Mouse (Mus musculus) heart, embryonic 12.5 days (tissue): ENCODE results near the gene Recql5. TPM values are rescaled to one million over a fixed set of nuclear protein-coding genes. Genes with fewer than 3 reads are reported as not detected.
A peak's percentile ranks its signal among the peaks of the same experiment; 100 is the strongest.

Source experiments
- ATAC-seq: fragments of 200-750 bp; cut with Nextera tagmentation; 2 replicates; pipeline ENCODE4 v1.8.0; 2017; ENCODE audit warnings: moderate TSS enrichment, moderate library complexity; ENCODE audit not compliant: insufficient number of reproducible peaks, low FRiP score
- H3K27ac ChIP-seq: fragments of 300-500 bp; sonication (generic); 2 replicates; pipeline ENCODE4 v1.5.1; 2016; ENCODE audit warnings: mild to moderate bottlenecking, moderate library complexity; ENCODE audit not compliant: poor library complexity, severe bottlenecking
- H3K27me3 ChIP-seq: fragments of 300-500 bp; sonication (generic); replicated peaks from 2 replicates; pipeline ENCODE4 v1.6.1; 2016; ENCODE audit warnings: mild to moderate bottlenecking, moderate library complexity
- H3K36me3 ChIP-seq: fragments of 300-500 bp; sonication (generic); 2 replicates; pipeline ENCODE4 v1.6.1; 2016; ENCODE audit warnings: mild to moderate bottlenecking, moderate library complexity
- H3K4me1 ChIP-seq: fragments of 300-500 bp; sonication (generic); replicated peaks from 2 replicates; pipeline ENCODE4 v1.6.1; 2016; ENCODE audit warnings: mild to moderate bottlenecking
- H3K4me2 ChIP-seq: fragments of 300-500 bp; sonication (generic); 2 replicates; pipeline ENCODE4 v1.6.1; 2016; ENCODE audit warnings: mild to moderate bottlenecking, moderate library complexity
- H3K4me3 ChIP-seq: fragments of 300-500 bp; sonication (generic); 2 replicates; pipeline ENCODE4 v1.5.1; 2016; ENCODE audit warnings: mild to moderate bottlenecking
- H3K9ac ChIP-seq: fragments of 300-500 bp; sonication (generic); 2 replicates; pipeline ENCODE4 v1.6.1; 2016; ENCODE audit warnings: mild to moderate bottlenecking, moderate library complexity
- H3K9me3 ChIP-seq: fragments of 300-500 bp; sonication (generic); replicated peaks from 2 replicates; pipeline ENCODE4 v1.6.1; 2016; ENCODE audit warnings: mild to moderate bottlenecking, moderate library complexity
- WGBS: fragments of 180-500 bp; shearing (Covaris S2); methylation state at CpG from one replicate; pipeline ENCODE4 v1.1.7; 2016; 5-methylcytosine and 5-hydroxymethylcytosine counted together
- polyA plus RNA-seq: library from polyadenylated mRNA; unstranded; fragments of >200 nt; fragmentation: Nextera tagmentation; extraction: Ambion mirVana; gene quantifications from 2 replicates; pipeline ENCODE4 v1.2.1, GENCODE M21; 2016

Gene Recql5
- polyA plus RNA-seq = 13.8 and 17.3 TPM in 2 replicates

DNA sequence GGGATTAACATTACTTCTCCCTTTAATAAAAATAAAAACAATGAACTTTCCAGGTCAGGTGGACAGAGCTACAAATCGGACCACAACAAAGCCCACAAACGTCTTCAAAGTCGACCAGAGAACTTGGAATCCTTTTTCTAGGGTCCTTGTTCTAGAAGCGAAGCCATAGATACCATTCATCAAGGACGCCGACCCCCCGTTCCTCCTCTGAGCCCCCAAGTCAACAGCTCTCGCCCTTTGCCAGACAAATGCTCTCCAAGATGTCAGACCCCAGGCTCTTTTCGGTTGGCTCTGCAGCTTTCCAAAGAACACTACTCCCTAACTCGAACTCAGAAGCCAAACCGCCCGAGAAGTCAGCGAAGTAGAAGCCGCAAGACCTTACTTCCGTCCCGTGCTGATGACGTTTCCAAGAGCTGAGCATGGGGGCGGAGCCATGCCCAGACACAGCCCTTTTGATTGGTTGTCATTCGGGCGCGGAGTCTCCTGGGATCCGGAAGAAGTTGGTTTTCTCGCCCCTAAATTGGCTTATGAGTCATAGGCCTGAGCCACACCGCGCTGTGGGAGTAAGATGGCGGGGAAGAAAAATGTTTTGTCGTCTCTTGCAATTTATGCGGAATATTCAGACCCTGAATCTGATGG lies at the start of gene Recql5, which contains the start of gene Sap30bp:
Gene Recql5 (minus strand): TSS at position 370 of the 639 bp plus-strand sequence.
Gene Sap30bp (plus strand): TSS at position 175 of the 639 bp plus-strand sequence.
- Histone ChIP-seq H3K4me3 (peak within 1 kb of the TSS; percentile 92), H3K27me3 (no peaks in the 10 kb centered on the region), H3K4me2 (peak within 1 kb of the TSS; percentile 94), H3K27ac (no peak within 1 kb of the TSS; the same call in 1 of the 2 replicates), H3K9ac (peak within 1 kb of the TSS; percentile 80), H3K9me3 (no peaks in the 10 kb centered on the region), H3K36me3 (peaks cover 43% of the 10 kb centered on the region), H3K4me1 (peaks cover 19% of the 10 kb centered on the region)
- under 1% methylated on average over 28 of the region's 28 CpGs for WGBS
- ATAC-seq = peak; percentile 99

- H3K27me3 ChIP-seq = peaks cover 56% of the 10 kb centered on the region
- 90% methylated on average over 15 of the region's 15 CpGs for WGBS
Measured at GRCm38 (mm10) chr11:115982472-115982871, 49.2 kb upstream of the Recql5 start.

DNA sequence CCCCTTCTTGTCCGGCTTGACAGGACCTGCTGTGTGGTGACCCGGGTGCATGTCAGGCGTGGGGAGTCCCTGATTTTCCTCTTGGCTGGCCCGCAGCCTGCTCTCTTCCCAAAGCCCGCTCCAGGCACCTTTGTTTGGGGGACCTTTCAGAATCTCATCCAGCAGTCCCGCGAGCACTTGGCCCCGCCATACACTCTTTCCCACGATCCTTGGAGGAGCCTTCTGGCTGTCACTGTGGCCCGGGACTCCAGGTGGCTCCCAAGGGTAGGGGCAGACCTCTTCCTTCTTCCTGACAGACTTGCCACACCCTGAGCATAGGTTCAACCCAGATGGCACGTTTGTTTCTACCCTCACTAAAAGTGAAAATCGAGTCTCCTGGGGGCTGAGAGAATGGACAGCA lies 42.3 kb upstream of the Recql5 start:
- Histone ChIP-seq H3K9me3 (no peaks in the 10 kb centered on the region), H3K9ac (peak overlapping the region; percentile 60; the same call in 1 of the 2 replicates), H3K27ac (no peak overlapping the region), H3K4me1 (peaks cover 10% of the 10 kb centered on the region), H3K36me3 (no peaks in the 10 kb centered on the region), H3K4me2 (no peak overlapping the region; the same call in 1 of the 2 replicates), H3K27me3 (peaks cover 70% of the 10 kb centered on the region), H3K4me3 (peak overlapping the region; percentile 57; the same call in 1 of the 2 replicates)
- 33% methylated on average over 12 of the region's 12 CpGs for WGBS
- no peak for ATAC-seq

More at GRCm38 (mm10) chr11:115982472-115982871, 49.2 kb upstream of the Recql5 start:
- Histone ChIP-seq H3K9me3 (no peaks in the 10 kb centered on the region), H3K4me2 (no peak overlapping the region), H3K36me3 (no peaks in the 10 kb centered on the region), H3K27ac (no peak overlapping the region), H3K9ac (no peak overlapping the region), H3K4me3 (no peak overlapping the region), H3K4me1 (no peaks in the 10 kb centered on the region)
- no peak for ATAC-seq

DNA sequence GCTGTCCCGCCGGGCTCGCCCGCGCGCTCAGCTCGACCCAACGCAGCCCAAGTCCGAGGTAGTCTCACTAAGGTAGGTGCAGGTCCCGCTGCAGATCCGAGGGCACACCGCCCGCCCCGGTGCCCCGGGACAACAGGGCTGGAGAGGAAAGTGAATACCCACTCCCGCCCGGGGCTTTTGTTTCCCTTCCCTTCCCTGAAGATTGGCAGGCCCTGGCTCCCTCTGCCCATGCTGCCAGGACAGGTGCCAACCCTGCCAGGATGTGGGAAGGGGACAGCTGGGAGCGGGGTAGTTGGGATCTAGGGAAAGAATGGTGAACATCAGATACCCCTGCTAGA lies 41.8 kb upstream of the Recql5 start:
- Histone ChIP-seq H3K27ac (no peak overlapping the region), H3K9ac (peak overlapping the region; percentile 60), H3K4me2 (peak overlapping the region; percentile 95), H3K4me3 (peak overlapping the region; percentile 57), H3K36me3 (no peaks in the 10 kb centered on the region), H3K27me3 (peaks cover 69% of the 10 kb centered on the region), H3K9me3 (no peaks in the 10 kb centered on the region), H3K4me1 (peaks cover 11% of the 10 kb centered on the region)
- no peak for ATAC-seq
- 3% methylated on average over 18 of the region's 18 CpGs for WGBS

GRCm38 (mm10) chr11:115974309-115975082 lies 41.2 kb upstream of the Recql5 start, which contains the start of gene Itgb4:
Gene Itgb4 (plus strand): TSS chr11:115974709.
- Histone ChIP-seq H3K9ac (peak within 1 kb of the TSS; percentile 60), H3K9me3 (no peaks in the 10 kb centered on the region), H3K27ac (no peak within 1 kb of the TSS), H3K4me3 (peak within 1 kb of the TSS; percentile 57), H3K36me3 (no peaks in the 10 kb centered on the region), H3K4me1 (peaks cover 15% of the 10 kb centered on the region), H3K4me2 (peak within 1 kb of the TSS; percentile 95), H3K27me3 (peaks cover 64% of the 10 kb centered on the region)
- ATAC-seq = no peak
- 10% methylated on average over 54 of the region's 58 CpGs for WGBS

DNA sequence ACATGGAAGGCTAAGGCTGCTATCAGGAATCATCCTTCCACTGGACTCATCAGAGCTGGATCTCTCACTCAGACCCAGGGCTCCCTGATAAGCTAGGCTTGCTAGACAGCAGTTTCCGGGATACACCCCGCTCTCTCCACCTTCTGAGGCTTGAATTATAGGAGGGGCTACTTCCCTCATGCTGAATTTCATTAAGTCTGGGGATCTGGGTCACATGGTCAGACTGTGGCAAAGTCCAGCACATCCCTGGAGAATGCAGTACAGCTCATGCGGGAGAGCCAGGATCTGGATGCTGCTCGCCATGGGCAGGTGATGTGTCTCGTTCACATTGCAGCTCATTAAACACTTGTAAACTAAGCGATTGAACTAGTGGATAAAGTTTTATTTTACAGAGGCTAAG lies 37.7 kb upstream of the Recql5 start:
- no peak for ATAC-seq
- H3K4me2 ChIP-seq = no peak overlapping the region
- peaks cover 7% of the 10 kb centered on the region; the same call in 1 of the 2 replicates for H3K9me3 ChIP-seq
- no peak overlapping the region for H3K9ac ChIP-seq
- peaks cover 19% of the 10 kb centered on the region for H3K4me1 ChIP-seq
- H3K27ac ChIP-seq = no peak overlapping the region
- no peak overlapping the region for H3K4me3 ChIP-seq
- peaks cover 30% of the 10 kb centered on the region for H3K27me3 ChIP-seq
- WGBS = 64% methylated on average over 6 of the region's 6 CpGs
- H3K36me3 ChIP-seq = peaks cover 13% of the 10 kb centered on the region

GRCm38 (mm10) chr11:115970006-115970673 lies 36.9 kb upstream of the Recql5 start:
- peaks cover 7% of the 10 kb centered on the region; the same call in 1 of the 2 replicates for H3K9me3 ChIP-seq
- H3K4me2 ChIP-seq = no peak overlapping the region
- H3K36me3 ChIP-seq = peaks cover 21% of the 10 kb centered on the region
- ATAC-seq = no peak
- no peak overlapping the region for H3K9ac ChIP-seq
- WGBS = 62% methylated on average over 15 of the region's 15 CpGs
- H3K4me1 ChIP-seq = peaks cover 18% of the 10 kb centered on the region
- peaks cover 21% of the 10 kb centered on the region for H3K27me3 ChIP-seq
- peak overlapping the region; percentile 20 for H3K27ac ChIP-seq
- no peak overlapping the region for H3K4me3 ChIP-seq

GRCm38 (mm10) chr11:115968731-115969405 lies 35.6 kb upstream of the Recql5 start:
- ATAC-seq = no peak
- Histone ChIP-seq H3K36me3 (peaks cover 34% of the 10 kb centered on the region), H3K9me3 (peaks cover 7% of the 10 kb centered on the region; the same call in 1 of the 2 replicates), H3K27ac (no peak overlapping the region), H3K9ac (no peak overlapping the region), H3K4me2 (no peak overlapping the region), H3K4me1 (peaks cover 14% of the 10 kb centered on the region), H3K27me3 (peaks cover 8% of the 10 kb centered on the region), H3K4me3 (no peak overlapping the region)
- WGBS = 53% methylated on average over 5 of the region's 5 CpGs

- peaks cover 7% of the 10 kb centered on the region; the same call in 1 of the 2 replicates for H3K9me3 ChIP-seq
- peak overlapping the region; percentile 67; the same call in 1 of the 2 replicates for H3K27ac ChIP-seq
- no peak overlapping the region for H3K4me2 ChIP-seq
- peak; percentile 80 for ATAC-seq
- peaks cover 14% of the 10 kb centered on the region for H3K4me1 ChIP-seq
- H3K36me3 ChIP-seq = peaks cover 71% of the 10 kb centered on the region
- no peak overlapping the region for H3K9ac ChIP-seq
- 71% methylated on average over 10 of the region's 10 CpGs for WGBS
- H3K27me3 ChIP-seq = no peaks in the 10 kb centered on the region
- no peak overlapping the region for H3K4me3 ChIP-seq
Measured at GRCm38 (mm10) chr11:115964977-115965604, 31.8 kb upstream of the Recql5 start.
